Mouse (Mus musculus) left cerebral cortex, postnatal 36 days (tissue): ENCODE data around the gene Hspb8. TPM values are rescaled to one million over a fixed set of nuclear protein-coding genes. Genes with fewer than 3 reads are reported as not detected.
"Not testable (repeated sequence)": the region's sequence is repeated elsewhere in the genome, so short reads cannot be mapped to it uniquely, and the experiment has no call there.

Source experiments
- DNase-seq, 2 experiments: peaks; one replicate each; pipeline ENCODE4 v3.0.0; 2021 to 2022; ENCODE audit warnings: low spot score in 2 of 2, mixed read lengths in 1 of 2
- intact Hi-C: fragments of 180-260 bp; cut with DNase I; formaldehyde crosslinking; loops from one replicate; pipeline ENCODE4 v1.15.1; 2025
- total RNA-seq, 2 experiments: library from RNA; stranded (reverse); gene quantifications; 2 replicates each; pipeline ENCODE4 v1.2.3; 2021

Hspb8 gene
- total RNA-seq, 2 experiments from 2014 or later, result 8.7 to 12.7 TPM

- no peak for DNase-seq
- intact Hi-C loops, result no loop called here
Measured at GRCm38 (mm10) chr5:116400801-116401200, 21.9 kb downstream of the Hspb8 start.

- intact Hi-C loops, result no loop called here
- DNase-seq, result no peak
Measured at GRCm38 (mm10) chr5:116400042-116400730, 22.5 kb downstream of the Hspb8 start.

- intact Hi-C loops, result no loop called here
- no peak for DNase-seq
Measured at GRCm38 (mm10) chr5:116396104-116396503, 26.6 kb downstream of the Hspb8 start.

DNA sequence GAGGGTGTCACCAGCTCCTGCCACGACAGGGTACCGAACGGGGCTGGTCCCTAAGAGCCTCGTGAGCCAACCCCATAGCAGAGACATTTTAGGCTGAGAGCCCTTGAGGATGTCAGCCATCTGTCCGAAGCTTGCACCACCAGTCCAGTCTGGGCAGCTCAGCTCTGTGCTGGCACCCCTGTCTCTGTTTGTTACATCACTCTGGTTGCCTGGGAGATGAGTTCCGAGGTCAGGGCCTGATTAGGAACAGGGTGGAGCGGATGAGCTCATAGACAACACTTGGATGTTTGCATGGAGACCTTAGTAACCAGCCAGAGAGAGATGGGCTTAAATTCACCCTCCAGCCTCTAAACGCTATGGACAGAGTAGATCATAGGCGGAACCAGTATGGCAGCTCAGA is 30.1 kb downstream of the Hspb8 start:
- intact Hi-C loops, result loop anchor here (5.0 kb wide), 1 partner anchor 50 kb away; no protein-coding TSS in a partner anchor
- no peak for DNase-seq

GRCm38 (mm10) chr5:116389856-116390542 is 32.7 kb downstream of the Hspb8 start:
- intact Hi-C loops, result loop anchor here (5.0 kb wide), 2 partner anchors 52 to 67 kb away; no protein-coding TSS in a partner anchor
- DNase-seq, result peak; percentile 25 to 52

GRCm38 (mm10) chr5:116389321-116389720 is 33.3 kb downstream of the Hspb8 start:
- intact Hi-C loops, result loop anchor here (5.0 kb wide), 1 partner anchor 68 kb away; no protein-coding TSS in a partner anchor

DNA sequence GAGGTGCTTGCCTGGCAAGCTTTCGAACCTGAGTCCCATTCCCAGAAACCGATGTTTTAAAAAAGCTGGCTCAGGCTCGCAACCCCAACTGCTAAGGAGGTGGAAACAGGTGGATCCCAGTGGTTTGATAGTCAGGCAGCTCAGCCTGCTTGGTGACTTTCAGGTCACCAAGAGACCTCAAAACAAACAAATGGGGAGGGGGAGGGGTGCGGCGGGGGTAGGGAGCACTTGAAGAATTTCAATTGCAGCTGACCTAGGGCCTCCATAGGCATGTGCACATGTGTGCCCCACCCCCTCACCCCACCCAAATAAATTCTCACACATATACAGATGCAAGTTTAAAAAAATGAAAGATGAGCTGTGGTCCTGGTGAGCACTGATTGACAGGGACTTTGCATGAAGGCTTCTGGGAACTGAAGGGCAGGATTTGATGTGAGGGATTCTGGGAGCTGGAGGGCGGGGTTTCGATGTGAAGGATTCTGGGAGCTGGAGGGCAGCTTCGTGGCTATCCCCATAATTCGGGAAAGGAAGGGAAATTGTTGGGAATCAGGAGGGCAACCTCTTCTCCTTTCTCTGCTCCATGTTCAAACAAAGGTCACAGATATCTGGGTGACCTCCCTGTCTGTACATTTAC is 35.2 kb downstream of the Hspb8 start:
- no peak for DNase-seq
- intact Hi-C loops, result loop anchor here (5.0 kb wide), 1 partner anchor 70 kb away; no protein-coding TSS in a partner anchor

More at GRCm38 (mm10) chr5:116389321-116389720, 33.3 kb downstream of the Hspb8 start:
- DNase-seq, result no peak

GRCm38 (mm10) chr5:116386020-116386419 is 36.6 kb downstream of the Hspb8 start:
- peak in 1 of 2 experiments; percentile 47 for DNase-seq
- intact Hi-C loops, result loop anchor here (5.0 kb wide), 1 partner anchor 71 kb away; no protein-coding TSS in a partner anchor

DNA sequence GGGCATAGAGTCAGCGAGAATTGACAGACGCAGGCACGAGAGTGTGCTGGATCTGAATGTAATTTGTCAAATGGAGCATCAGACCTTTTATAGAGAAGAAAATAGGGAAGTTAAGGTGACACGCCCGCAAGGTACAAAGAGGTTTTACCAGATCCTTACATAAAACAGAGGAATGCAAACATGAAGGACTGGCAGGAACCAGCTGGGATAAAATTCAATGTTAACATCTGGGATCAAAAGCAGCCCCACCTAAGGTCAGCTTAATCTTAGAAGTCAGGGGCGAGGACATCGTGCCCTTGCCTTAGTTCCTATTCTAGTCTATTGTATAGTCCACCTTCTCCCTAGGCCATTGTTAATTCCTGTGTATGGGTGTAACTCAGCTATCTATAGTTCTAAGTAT is 40.0 kb downstream of the Hspb8 start:
- DNase-seq, intact Hi-C loops: not testable (repeated sequence)

GRCm38 (mm10) chr5:116381726-116382125 is 40.9 kb downstream of the Hspb8 start:
- no peak for DNase-seq
- intact Hi-C loops, result no loop called here

DNA sequence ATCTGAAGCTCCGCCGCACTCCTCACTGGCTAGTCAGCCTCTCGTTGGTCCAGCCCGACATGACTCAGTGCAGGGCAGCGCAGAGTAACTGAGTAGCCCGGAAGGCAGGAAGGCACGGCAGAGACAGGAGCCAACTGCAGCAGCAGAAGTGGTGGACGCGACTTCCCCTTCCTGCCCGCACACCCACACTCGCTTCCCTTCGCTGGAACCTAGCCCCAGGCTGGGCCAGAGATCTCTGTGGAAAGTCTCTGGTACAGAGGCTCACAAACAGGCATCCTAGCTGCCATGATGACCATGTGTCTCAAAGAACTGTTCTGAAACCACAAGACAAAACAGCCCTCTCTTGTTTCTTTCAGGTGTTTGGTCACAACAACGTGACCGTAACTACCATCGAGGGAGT is 41.4 kb downstream of the Hspb8 start:
- intact Hi-C loops, result no loop called here
- DNase-seq, result no peak

- DNase-seq, result no peak
- intact Hi-C loops, result no loop called here
Measured at GRCm38 (mm10) chr5:116380384-116380783, 42.3 kb downstream of the Hspb8 start.

- intact Hi-C loops, result no loop called here
Measured at GRCm38 (mm10) chr5:116378872-116379271, 43.8 kb downstream of the Hspb8 start.

DNA sequence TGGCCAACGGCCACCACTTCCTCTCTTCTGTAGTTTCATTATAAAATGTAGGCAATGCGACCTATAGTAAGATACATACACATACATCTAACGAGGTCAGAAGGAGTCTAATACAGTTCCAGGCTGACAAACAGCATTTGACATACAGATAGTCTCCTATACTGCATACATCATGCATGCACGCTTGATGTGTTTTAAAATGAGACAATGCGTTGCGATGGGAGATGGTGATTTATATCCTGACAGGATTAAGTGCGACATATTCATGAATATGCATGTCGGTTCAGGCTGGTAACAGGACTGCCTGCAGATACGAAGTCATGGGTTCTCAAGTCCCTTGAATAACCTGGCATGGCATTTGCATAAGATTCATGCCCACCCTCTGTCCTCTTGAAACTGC is 54.7 kb downstream of the Hspb8 start:
- intact Hi-C loops, result no loop called here
- no peak for DNase-seq

More at GRCm38 (mm10) chr5:116378872-116379271, 43.8 kb downstream of the Hspb8 start:
- DNase-seq, result no peak

DNA sequence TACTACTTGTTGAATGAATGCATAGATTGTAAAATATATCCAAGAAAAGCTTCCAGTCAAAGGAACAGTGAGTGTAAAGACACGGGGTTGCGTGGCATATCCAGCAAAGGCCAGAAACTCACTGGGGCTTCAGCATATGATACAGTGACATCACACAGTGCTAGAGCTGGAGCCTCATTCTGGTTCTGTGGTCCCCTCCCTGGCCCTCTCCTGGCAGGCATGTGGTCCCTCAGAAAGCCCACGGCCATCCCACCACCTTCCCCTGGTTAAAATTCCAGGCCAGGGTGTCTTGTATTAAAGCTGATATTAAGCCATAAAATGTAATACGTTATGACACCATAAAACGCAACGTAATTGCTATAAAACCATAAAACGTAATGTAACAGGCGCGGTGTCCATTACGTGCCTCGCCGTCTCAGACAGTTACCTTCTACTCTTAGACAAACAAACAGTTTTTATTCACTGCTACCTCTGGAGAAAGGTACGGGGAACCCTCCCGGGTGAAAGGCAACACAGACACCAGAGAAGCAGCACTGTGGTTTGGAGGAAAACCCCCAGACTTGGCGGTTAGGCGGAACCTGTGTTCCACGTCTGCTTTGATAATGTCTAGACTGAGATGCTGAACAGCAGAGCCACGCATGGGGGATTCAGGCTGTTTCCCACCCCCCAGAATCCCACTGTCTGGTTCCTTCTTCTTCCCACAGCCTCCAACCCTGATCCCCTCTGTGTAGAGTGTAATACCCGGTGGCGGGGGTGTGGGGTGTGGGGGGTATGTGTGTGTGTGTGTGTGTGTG is 55.6 kb downstream of the Hspb8 start:
- no peak for DNase-seq
- intact Hi-C loops, result no loop called here

DNA sequence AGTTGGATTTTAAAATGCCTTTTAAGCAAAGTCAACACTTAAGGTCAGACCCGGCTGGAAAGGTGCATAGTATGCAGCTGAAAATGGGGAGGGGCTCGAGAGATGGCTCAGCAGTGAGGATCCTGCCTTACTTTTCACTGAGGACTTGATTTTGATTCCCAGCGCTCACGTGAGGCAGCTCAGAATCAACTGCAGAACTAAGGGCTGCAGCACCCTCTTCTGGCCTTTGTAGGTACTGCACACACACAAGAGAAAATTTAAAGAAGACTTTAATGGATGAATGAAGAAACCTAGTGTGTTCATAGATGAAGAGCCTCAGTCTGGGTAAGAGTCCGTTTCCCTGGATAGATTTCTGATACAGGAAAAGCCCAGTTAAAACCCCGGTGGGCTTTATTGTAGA is 61.3 kb downstream of the Hspb8 start:
- intact Hi-C loops, result no loop called here
- no peak for DNase-seq

DNA sequence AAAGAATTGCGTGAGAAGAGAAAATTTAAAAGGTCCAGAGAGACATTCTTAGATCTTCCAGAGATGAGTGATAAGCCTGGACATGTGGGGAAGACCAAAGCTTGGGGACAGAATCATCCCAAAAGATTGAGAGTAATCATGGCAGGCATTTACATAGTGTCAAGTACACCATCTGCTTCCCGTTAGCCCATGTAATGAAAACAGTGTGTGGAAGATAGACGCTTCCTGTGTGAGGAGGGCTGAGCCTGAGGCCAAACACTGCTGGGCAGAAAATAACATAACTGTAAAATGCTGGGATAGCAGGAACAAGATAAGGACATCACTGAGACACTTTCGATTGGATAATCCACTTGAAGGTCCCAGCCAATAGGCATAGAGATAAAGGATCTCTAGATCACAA is 61.9 kb downstream of the Hspb8 start:
- DNase-seq, result no peak
- intact Hi-C loops, result no loop called here
